Mouse (Mus musculus): ENCODE data around the gene Gps2. TPM values are rescaled to one million over a fixed set of nuclear protein-coding genes. Genes with fewer than 3 reads are reported as not detected.

The Gps2 gene
- polyA plus RNA-seq (2015; fragmentation: Nextera tagmentation; extraction: Ambion mirVana): 94.8 and 106 TPM in 2 replicates

GRCm38 (mm10) chr11:69913554-69914371, at the start of gene Gps2:
TSS of gene Gps2 (plus strand) at chr11:69913888.
- peak; percentile 92 for DNase-seq (ENCODE audit: low spot score)

- no peak for DNase-seq (ENCODE audit: low spot score)
These were observed 49.4 kb upstream of the Gps2 start for GRCm38 (mm10) chr11:69864138-69864860.

- DNase-seq (ENCODE audit: low spot score): no peak
These were observed 48.1 kb upstream of the Gps2 start for GRCm38 (mm10) chr11:69865561-69865960.

- no peak for DNase-seq (ENCODE audit: low spot score)
These were observed 46.4 kb upstream of the Gps2 start for GRCm38 (mm10) chr11:69867335-69867734.

GRCm38 (mm10) chr11:69870289-69871069, 43.2 kb upstream of the Gps2 start:
- DNase-seq (ENCODE audit: low spot score): no peak

- DNase-seq (ENCODE audit: low spot score): no peak
These were observed 41.9 kb upstream of the Gps2 start for GRCm38 (mm10) chr11:69871822-69872221.

- no peak for DNase-seq (ENCODE audit: low spot score)
These were observed 41.2 kb upstream of the Gps2 start for GRCm38 (mm10) chr11:69872451-69872850.

GRCm38 (mm10) chr11:69876186-69876585, 37.5 kb upstream of the Gps2 start:
- DNase-seq (ENCODE audit: low spot score): no peak

- DNase-seq (ENCODE audit: low spot score): peak; percentile 95
These were observed 36.8 kb upstream of the Gps2 start for GRCm38 (mm10) chr11:69876867-69877266.

- DNase-seq (ENCODE audit: low spot score): no peak
These were observed 35.8 kb upstream of the Gps2 start, which contains the start of gene Tmem95 for GRCm38 (mm10) chr11:69877878-69878277. TSS of gene Tmem95 (minus strand) at chr11:69878018.

- DNase-seq (ENCODE audit: low spot score): no peak
These were observed 35.3 kb upstream of the Gps2 start for GRCm38 (mm10) chr11:69878399-69878798.

GRCm38 (mm10) chr11:69878952-69879351, 34.7 kb upstream of the Gps2 start:
- DNase-seq (ENCODE audit: low spot score): no peak

- no peak for DNase-seq (ENCODE audit: low spot score)
These were observed 34.0 kb upstream of the Gps2 start for GRCm38 (mm10) chr11:69879711-69880110.

- DNase-seq (ENCODE audit: low spot score): peak; percentile 58
These were observed 33.2 kb upstream of the Gps2 start for GRCm38 (mm10) chr11:69880506-69880852.

GRCm38 (mm10) chr11:69880853-69881603, 32.7 kb upstream of the Gps2 start, which contains the start of gene Kctd11:
TSS of gene Kctd11 (minus strand) at chr11:69881406.
- DNase-seq (ENCODE audit: low spot score): peak; percentile 80

GRCm38 (mm10) chr11:69881787-69882670, 31.7 kb upstream of the Gps2 start:
- no peak for DNase-seq (ENCODE audit: low spot score)

GRCm38 (mm10) chr11:69883066-69883465, 30.6 kb upstream of the Gps2 start:
- peak; percentile 59 for DNase-seq (ENCODE audit: low spot score)

- no peak for DNase-seq (ENCODE audit: low spot score)
These were observed 30.0 kb upstream of the Gps2 start for GRCm38 (mm10) chr11:69883527-69884151.

- no peak for DNase-seq (ENCODE audit: low spot score)
These were observed 29.4 kb upstream of the Gps2 start for GRCm38 (mm10) chr11:69884240-69884639.

All from thymus, postnatal 0 days (tissue).